ENCODE assay signal across 14 mouse cellular contexts in genomic region chr11:101003025-101003685, GRCm38 (mm10). TPM values are rescaled to one million over a fixed set of nuclear protein-coding genes. Genes with fewer than 3 reads are reported as not detected.
DNase-seq lines count a peak whose midpoint lies in the region; ATAC-seq and TF ChIP-seq lines count a peak whose summit lies in the region.
"Had no signal": no experiment of that assay in that cellular context is flagged by ENCODE, and none has a peak within 500 bp of the region (broad histone marks: within the 10 kb centered on the region; RNA-seq: fewer than 3 reads in every experiment).

No protein-coding gene starts in this region.

- DNase-seq in 416B (ENCODE audit: low read depth) (peak; percentile 87), NIH3T3 (ENCODE audit: low read depth) (peak; percentile 84)
- peak; percentile 59 for DNase-seq in kidney, adult 9 months
- DNase-seq in lung, postnatal 36 days: peak; percentile 82
- no peak for DNase-seq in spleen, adult 18-20 months
- no peak for DNase-seq in frontal cortex, adult 2 months (ENCODE audit: extremely low spot score in 1 of 2, low spot score in 1 of 2)
- no peak for DNase-seq in forebrain, postnatal 0 days
- DNase-seq: cerebellum, postnatal 36 days; right cerebral cortex, postnatal 25 days; thymus, postnatal 25 days had no signal

- H3K9me3 ChIP-seq in forebrain, postnatal 0 days (ENCODE audit: low read length): no peaks in the 10 kb centered on the region
- H3K9me3 ChIP-seq: forebrain, embryonic 12.5 days; neural tube, embryonic 13.5 days had no signal

- no peak overlapping the region for H3K9ac ChIP-seq in forebrain, postnatal 0 days
- H3K9ac ChIP-seq: forebrain, embryonic 12.5 days; liver, embryonic 14.5 days; neural tube, embryonic 13.5 days had no signal

- WGBS in forebrain, postnatal 0 days: 40% methylated on average over 3 of the region's 3 CpGs

- no peak for ATAC-seq in forebrain, postnatal 0 days
- ATAC-seq in cerebellum, adult (ENCODE audit: insufficient number of reproducible peaks, low FRiP score, low TSS enrichment): no peak

- no peaks in the 10 kb centered on the region for H3K27me3 ChIP-seq in forebrain, postnatal 0 days (ENCODE audit: insufficient read depth, low read length)

- no peaks in the 10 kb centered on the region for H3K36me3 ChIP-seq in forebrain, postnatal 0 days (ENCODE audit: insufficient read depth)
- H3K36me3 ChIP-seq: forebrain, embryonic 12.5 days; neural tube, embryonic 13.5 days had no signal

- H3K4me3 ChIP-seq in forebrain, postnatal 0 days (ENCODE audit: low read depth, low read length): no peak overlapping the region
- H3K4me3 ChIP-seq: forebrain, embryonic 12.5 days; neural tube, embryonic 13.5 days had no signal

- no peak for TF ChIP-seq CTCF in forebrain, postnatal 0 days (IDR thresholded peaks at IDR 0.05; ENCODE audit: low read depth)

- no peaks in the 10 kb centered on the region for H3K4me1 ChIP-seq in forebrain, postnatal 0 days (ENCODE audit: insufficient read depth)
- H3K4me1 ChIP-seq: forebrain, embryonic 12.5 days; neural tube, embryonic 13.5 days had no signal

- no peak overlapping the region for H3K27ac ChIP-seq in forebrain, postnatal 0 days (ENCODE audit: low read depth, low read length)
- H3K27ac ChIP-seq: forebrain, embryonic 12.5 days; liver, embryonic 14.5 days; neural tube, embryonic 13.5 days had no signal

- no peak overlapping the region for H3K4me2 ChIP-seq in forebrain, postnatal 0 days (ENCODE audit: low read depth)
- H3K4me2 ChIP-seq: forebrain, embryonic 12.5 days; neural tube, embryonic 13.5 days had no signal

RNA-seq across cellular contexts. Expression of gene Atp6v0a1, which starts 6.1 kb away (rescaled TPM):
- polyA plus RNA-seq in frontal cortex, adult 2 months (2012; rRNA removed): 312 and 317 TPM in 2 replicates
- 132 and 179 TPM in 2 replicates for total RNA-seq in forebrain, postnatal 0 days (2014; rRNA removed)
- 121 and 162 TPM in 2 replicates for polyA plus RNA-seq in forebrain, postnatal 0 days (2015; fragmentation: Nextera tagmentation; extraction: Ambion mirVana)

RNA-seq across cellular contexts. Expression of gene Cavin1, which starts 32.5 kb away (rescaled TPM):
- 20.9 and 21.0 TPM in 2 replicates for polyA plus RNA-seq in frontal cortex, adult 2 months (2012; rRNA removed)
- total RNA-seq in forebrain, postnatal 0 days (2014; rRNA removed): 14.8 and 22.7 TPM in 2 replicates
- polyA plus RNA-seq in forebrain, postnatal 0 days (2015; fragmentation: Nextera tagmentation; extraction: Ambion mirVana): 36.7 and 38.3 TPM in 2 replicates

Comparison
In these comparisons a context has a peak if more than half of its experiments do, and no peak if none do; other contexts are left out.
1. DNase-seq: peak in 416B (single experiment), NIH3T3 (single experiment), kidney, adult 9 months (single experiment) and lung, postnatal 36 days (single experiment); none in spleen, adult 18-20 months (0 of 2), frontal cortex, adult 2 months (0 of 2) and forebrain, postnatal 0 days (single experiment).